Mouse (Mus musculus): Measurements from ENCODE around the gene 3110082I17Rik. TPM values are rescaled to one million over a fixed set of nuclear protein-coding genes. Genes with fewer than 3 reads are reported as not detected.
A peak's percentile ranks its signal among the peaks of the same experiment; 100 is the strongest.
"Not testable (repeated sequence)": the region's sequence is repeated elsewhere in the genome, so short reads cannot be mapped to it uniquely, and the experiment has no call there.

3110082I17Rik gene
- total RNA-seq, 1 experiment from 2014 or later, result 39.9 TPM

- ATAC-seq (replicated peaks in 1 of 2; ENCODE audit: insufficient read depth in 1 of 2, low FRiP score in 2 of 2, low TSS enrichment in 1 of 2, low read depth in 1 of 2, poor library complexity in 2 of 2, severe bottlenecking in 2 of 2), result peak; percentile 39 to 56; a peak in 2 of 4 replicates
Measured at GRCm38 (mm10) chr5:139355235-139355772, 105.0 kb downstream of the 3110082I17Rik start.

- ATAC-seq (replicated peaks in 1 of 2; ENCODE audit: insufficient read depth in 1 of 2, low FRiP score in 2 of 2, low TSS enrichment in 1 of 2, low read depth in 1 of 2, poor library complexity in 2 of 2, severe bottlenecking in 2 of 2), result no peak
Measured at GRCm38 (mm10) chr5:139353946-139354345, 106.4 kb downstream of the 3110082I17Rik start.

DNA sequence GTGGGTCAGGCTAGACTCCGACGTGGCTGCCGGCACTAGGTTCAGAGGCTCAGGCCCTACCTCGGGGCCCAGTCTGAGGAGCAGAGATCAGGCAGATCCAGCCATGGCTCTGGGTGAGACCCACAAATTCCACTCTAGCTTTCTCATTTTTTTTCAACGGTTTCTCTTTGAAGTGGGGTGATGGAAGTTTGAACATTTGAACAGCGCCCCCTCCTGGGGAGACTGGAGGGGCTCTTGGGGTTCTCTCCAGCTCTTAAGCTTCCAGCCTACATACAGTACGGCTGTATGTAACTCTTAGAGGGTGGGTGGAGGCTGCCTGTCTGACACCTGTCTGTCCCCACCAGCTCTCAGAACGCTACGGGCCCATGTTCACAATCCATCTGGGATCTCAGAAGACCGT is 106.8 kb downstream of the 3110082I17Rik start:
- ATAC-seq (replicated peaks in 1 of 2; ENCODE audit: insufficient read depth in 1 of 2, low FRiP score in 2 of 2, low TSS enrichment in 1 of 2, low read depth in 1 of 2, poor library complexity in 2 of 2, severe bottlenecking in 2 of 2), result 0 out of 4 replicates have a peak, but pooled peaks have one; percentile 25 to 28

GRCm38 (mm10) chr5:139352317-139352716 is 108.0 kb downstream of the 3110082I17Rik start, which contains the start of gene Cyp2w1:
Cyp2w1 (plus strand) TSS chr5:139352617.
- no peak for ATAC-seq (replicated peaks in 1 of 2; ENCODE audit: insufficient read depth in 1 of 2, low FRiP score in 2 of 2, low TSS enrichment in 1 of 2, low read depth in 1 of 2, poor library complexity in 2 of 2, severe bottlenecking in 2 of 2)

DNA sequence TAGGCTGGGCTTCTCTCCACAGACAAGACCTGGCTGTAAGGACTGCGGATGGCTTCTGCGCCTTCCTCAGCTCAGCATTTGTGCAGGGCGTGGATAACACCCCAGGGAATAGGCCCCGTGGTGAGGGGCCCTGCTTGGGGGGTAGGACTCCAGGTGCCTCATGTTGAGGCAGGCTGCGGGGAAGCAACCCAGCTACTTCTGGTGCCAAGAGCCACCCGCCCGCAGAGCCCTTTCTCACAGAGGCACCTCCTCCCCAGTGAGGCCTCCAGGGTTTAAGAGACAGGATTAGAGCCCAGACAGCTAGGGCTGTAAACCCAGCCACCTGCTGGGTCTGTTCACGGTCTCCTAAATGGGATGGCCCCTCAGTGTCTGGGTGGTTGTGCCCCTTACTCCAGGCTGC is 108.7 kb downstream of the 3110082I17Rik start:
- no peak for ATAC-seq (replicated peaks in 1 of 2; ENCODE audit: insufficient read depth in 1 of 2, low FRiP score in 2 of 2, low TSS enrichment in 1 of 2, low read depth in 1 of 2, poor library complexity in 2 of 2, severe bottlenecking in 2 of 2)

DNA sequence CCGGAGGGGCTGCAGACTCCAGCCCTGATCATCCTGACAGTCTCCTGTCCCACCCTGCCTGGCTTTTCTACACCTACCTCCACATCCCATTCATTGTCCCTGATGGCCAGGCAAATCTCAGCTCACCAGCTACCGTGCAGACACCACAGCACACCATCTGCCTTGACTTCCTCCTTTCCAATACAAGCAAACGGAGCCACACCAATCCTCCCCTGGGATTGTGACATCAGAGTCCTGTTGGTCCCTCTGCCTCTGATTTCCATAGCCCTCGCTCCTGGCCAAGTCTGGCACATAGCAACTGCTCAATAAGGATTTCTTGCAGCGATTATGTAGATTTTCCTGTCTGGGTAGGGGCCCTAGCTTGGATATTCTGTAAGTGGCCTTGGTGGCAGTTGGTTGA is 109.2 kb downstream of the 3110082I17Rik start, which contains the start of gene Cox19:
Cox19 (minus strand) TSS at position 285 of the 400 bp plus-strand sequence.
- no peak for ATAC-seq (replicated peaks in 1 of 2; ENCODE audit: insufficient read depth in 1 of 2, low FRiP score in 2 of 2, low TSS enrichment in 1 of 2, low read depth in 1 of 2, poor library complexity in 2 of 2, severe bottlenecking in 2 of 2)

GRCm38 (mm10) chr5:139349713-139350112 is 110.6 kb downstream of the 3110082I17Rik start:
- no peak for ATAC-seq (replicated peaks in 1 of 2; ENCODE audit: insufficient read depth in 1 of 2, low FRiP score in 2 of 2, low TSS enrichment in 1 of 2, low read depth in 1 of 2, poor library complexity in 2 of 2, severe bottlenecking in 2 of 2)

GRCm38 (mm10) chr5:139347225-139347624 is 113.1 kb downstream of the 3110082I17Rik start:
- ATAC-seq (replicated peaks in 1 of 2; ENCODE audit: insufficient read depth in 1 of 2, low FRiP score in 2 of 2, low TSS enrichment in 1 of 2, low read depth in 1 of 2, poor library complexity in 2 of 2, severe bottlenecking in 2 of 2), result no peak

DNA sequence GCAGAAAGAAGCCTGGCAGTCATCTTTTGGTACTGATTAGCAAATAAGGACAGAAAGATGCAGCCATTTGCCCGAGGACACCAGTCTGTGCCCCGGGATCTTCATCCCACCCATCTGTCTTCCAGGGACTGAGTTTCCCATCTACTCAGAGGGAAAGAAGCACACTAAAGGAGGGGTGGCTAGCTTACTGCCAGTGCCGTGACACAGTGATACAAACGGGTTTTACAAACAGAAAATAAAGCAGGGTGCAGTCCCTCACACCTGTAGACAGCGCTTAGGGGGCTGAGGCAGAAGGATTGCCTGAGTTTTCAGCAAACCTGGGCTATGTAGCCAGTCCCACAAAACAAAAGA is 115.0 kb downstream of the 3110082I17Rik start:
- peak in 1 of 2 experiments; percentile 24; a peak in 2 of 4 replicates for ATAC-seq (replicated peaks in 1 of 2; ENCODE audit: insufficient read depth in 1 of 2, low FRiP score in 2 of 2, low TSS enrichment in 1 of 2, low read depth in 1 of 2, poor library complexity in 2 of 2, severe bottlenecking in 2 of 2)

GRCm38 (mm10) chr5:139344687-139345363 is 115.5 kb downstream of the 3110082I17Rik start:
- ATAC-seq (replicated peaks in 1 of 2; ENCODE audit: insufficient read depth in 1 of 2, low FRiP score in 2 of 2, low TSS enrichment in 1 of 2, low read depth in 1 of 2, poor library complexity in 2 of 2, severe bottlenecking in 2 of 2), result peak; percentile 95

DNA sequence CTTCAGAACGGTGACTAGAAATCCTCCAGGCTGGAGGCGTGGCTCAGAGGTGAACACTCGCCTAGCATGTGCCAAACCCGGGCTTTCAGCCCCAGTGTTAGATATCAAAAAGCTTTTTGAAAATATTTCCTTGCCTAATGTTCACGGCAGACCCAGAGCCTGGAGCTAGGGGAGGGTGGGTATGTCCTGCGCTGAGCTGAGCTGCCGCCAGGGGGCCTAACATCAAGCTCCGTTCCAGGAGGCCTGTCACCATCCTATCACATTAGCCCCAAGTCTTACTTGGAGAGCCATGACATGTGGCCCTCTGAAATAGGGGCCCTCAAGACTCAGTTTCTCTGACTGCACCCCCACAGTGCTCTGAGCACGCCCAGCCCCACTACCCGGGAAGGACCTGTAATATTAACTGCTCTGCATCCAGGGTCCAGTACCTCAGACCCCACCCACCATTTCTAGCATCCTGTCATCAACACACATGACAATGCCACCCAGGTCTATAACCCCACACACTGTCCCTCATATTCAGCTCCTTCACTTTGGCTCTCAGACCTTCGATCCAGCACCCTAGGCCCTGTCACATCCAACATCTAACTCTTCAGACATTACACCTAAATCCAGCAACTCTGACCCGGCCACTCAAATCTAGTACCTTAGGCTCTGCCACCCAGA is 116.2 kb downstream of the 3110082I17Rik start:
- ATAC-seq (replicated peaks in 1 of 2; ENCODE audit: insufficient read depth in 1 of 2, low FRiP score in 2 of 2, low TSS enrichment in 1 of 2, low read depth in 1 of 2, poor library complexity in 2 of 2, severe bottlenecking in 2 of 2), result peak; percentile 79 to 83

DNA sequence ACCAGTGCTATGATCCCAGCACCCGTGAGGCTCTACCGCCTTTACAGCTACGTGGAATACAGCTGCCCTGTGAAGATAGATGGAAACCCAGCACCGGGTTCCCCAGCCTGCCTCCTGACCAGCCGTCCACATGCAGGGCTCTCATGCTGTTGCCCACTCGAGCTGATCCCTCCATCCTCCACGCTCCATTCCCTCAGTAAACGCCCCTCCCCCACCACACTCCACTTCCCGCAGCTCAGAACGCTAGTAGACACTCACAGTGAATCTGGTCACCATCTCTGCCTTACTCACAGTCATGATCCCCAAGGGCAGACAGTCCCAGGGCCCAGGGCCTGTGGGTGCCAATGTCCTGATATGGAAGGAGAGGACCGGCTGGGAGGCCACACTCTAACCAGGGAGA is 121.4 kb downstream of the 3110082I17Rik start:
- ATAC-seq (replicated peaks in 1 of 2; ENCODE audit: insufficient read depth in 1 of 2, low FRiP score in 2 of 2, low TSS enrichment in 1 of 2, low read depth in 1 of 2, poor library complexity in 2 of 2, severe bottlenecking in 2 of 2), result no peak

- no peak for ATAC-seq (replicated peaks in 1 of 2; ENCODE audit: insufficient read depth in 1 of 2, low FRiP score in 2 of 2, low TSS enrichment in 1 of 2, low read depth in 1 of 2, poor library complexity in 2 of 2, severe bottlenecking in 2 of 2)
Measured at GRCm38 (mm10) chr5:139338403-139338802, 121.9 kb downstream of the 3110082I17Rik start.

DNA sequence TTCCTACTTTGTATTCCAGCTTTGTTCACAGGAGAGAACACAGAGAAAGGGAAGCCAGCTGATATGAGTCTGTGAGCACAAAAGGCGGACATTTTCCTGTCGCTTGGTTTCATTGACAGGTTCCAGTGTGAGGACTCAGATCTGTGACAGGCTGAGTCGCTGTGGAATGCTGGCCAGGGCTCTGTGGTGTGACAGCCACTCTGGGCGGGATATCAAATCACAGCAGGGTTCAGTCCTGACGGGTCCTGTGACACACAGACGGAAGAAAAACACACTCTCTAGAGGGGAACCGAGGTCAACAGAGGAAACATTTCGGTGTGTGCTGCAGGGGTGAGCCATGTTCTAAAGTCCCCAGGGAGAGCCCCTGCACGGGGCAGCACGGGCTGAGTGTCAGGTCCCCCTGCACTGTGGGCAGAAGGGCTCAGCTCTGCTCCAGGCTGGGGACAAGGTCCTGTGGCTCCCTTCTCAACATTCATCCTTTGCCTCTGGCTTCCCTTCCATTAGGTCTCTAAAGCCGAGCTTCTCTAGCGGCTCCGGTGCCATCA is 122.4 kb downstream of the 3110082I17Rik start:
- ATAC-seq (replicated peaks in 1 of 2; ENCODE audit: insufficient read depth in 1 of 2, low FRiP score in 2 of 2, low TSS enrichment in 1 of 2, low read depth in 1 of 2, poor library complexity in 2 of 2, severe bottlenecking in 2 of 2), result no peak

DNA sequence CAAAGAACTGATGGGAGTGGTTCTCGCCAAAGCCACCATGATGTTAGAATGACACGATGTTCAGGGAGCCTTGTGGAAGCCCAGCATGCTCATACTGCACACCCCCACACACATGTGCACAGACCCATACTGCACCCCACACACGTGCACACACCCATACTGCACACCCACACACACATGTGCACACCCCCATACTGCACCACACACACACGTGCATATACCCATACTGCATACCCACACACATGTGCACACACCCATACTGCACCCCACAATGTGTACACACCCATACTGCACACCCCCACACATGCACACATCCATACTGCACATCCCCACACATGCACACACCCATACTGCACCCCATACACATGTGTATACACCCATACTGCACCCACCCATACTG is 124.7 kb downstream of the 3110082I17Rik start:
- no peak for ATAC-seq (replicated peaks in 1 of 2; ENCODE audit: insufficient read depth in 1 of 2, low FRiP score in 2 of 2, low TSS enrichment in 1 of 2, low read depth in 1 of 2, poor library complexity in 2 of 2, severe bottlenecking in 2 of 2)

GRCm38 (mm10) chr5:139334394-139334793 is 125.9 kb downstream of the 3110082I17Rik start:
- ATAC-seq (replicated peaks in 1 of 2; ENCODE audit: insufficient read depth in 1 of 2, low FRiP score in 2 of 2, low TSS enrichment in 1 of 2, low read depth in 1 of 2, poor library complexity in 2 of 2, severe bottlenecking in 2 of 2), result not testable (repeated sequence)

DNA sequence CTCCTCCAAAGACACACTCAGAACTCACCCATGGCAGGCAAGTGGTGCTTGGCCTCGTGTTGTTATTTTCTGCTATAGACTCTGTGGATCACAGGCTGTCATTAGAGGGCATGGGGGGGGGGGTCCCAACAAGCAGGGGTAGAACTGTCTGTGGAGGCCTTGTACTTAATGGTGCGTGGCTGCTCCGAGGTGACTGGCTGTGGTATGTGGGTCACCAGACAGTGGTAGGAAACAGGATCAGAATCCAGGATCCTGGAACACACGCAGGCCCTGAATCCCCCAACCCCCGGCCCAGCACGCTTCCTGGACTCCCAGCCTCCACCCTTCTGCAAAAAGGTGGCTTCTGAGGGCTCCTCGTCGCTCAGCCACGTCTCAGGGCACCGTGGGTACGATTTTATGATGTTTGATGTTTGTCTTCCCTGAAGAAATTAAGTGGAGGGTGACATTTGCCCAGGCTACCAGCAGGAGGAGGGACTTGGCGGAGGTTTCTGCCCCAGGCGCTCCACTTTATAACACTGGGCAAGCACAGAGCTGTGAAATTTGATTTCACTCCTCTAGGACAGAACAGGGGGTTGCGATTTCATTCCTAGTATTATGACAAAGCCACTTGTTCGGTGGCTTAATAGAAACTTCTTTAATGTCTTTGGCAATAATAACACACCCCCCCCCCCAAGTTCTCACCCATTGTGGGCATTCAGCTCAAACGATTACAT is 126.9 kb downstream of the 3110082I17Rik start:
- ATAC-seq (replicated peaks in 1 of 2; ENCODE audit: insufficient read depth in 1 of 2, low FRiP score in 2 of 2, low TSS enrichment in 1 of 2, low read depth in 1 of 2, poor library complexity in 2 of 2, severe bottlenecking in 2 of 2), result no peak
